Mouse (Mus musculus): ENCODE results near the gene Nkpd1.
"Not testable (repeated sequence)": the region's sequence is repeated elsewhere in the genome, so short reads cannot be mapped to it uniquely, and the experiment has no call there.

Nkpd1 gene

GRCm38 (mm10) chr7:19506969-19507611 lies 10.5 kb upstream of the Nkpd1 start:
- DNase-seq = peak; percentile 95

GRCm38 (mm10) chr7:19507612-19507981 lies 10.0 kb upstream of the Nkpd1 start:
- DNase-seq = no peak

GRCm38 (mm10) chr7:19508150-19508923 lies 9.3 kb upstream of the Nkpd1 start, which contains the start of the genes Bloc1s3 and Trappc6a:
TSS of gene Bloc1s3 (minus strand) at chr7:19508367.
TSS of gene Trappc6a (plus strand) at chr7:19508395.
- peak; percentile 100 for DNase-seq

- DNase-seq = peak; percentile 91
Measured at GRCm38 (mm10) chr7:19508924-19509568, 8.6 kb upstream of the Nkpd1 start.

- no peak for DNase-seq
Measured at GRCm38 (mm10) chr7:19509786-19510185, 7.9 kb upstream of the Nkpd1 start.

GRCm38 (mm10) chr7:19511934-19512333 lies 5.7 kb upstream of the Nkpd1 start:
- DNase-seq = not testable (repeated sequence)

- no peak for DNase-seq
Measured at GRCm38 (mm10) chr7:19512353-19512752, 5.3 kb upstream of the Nkpd1 start.

- DNase-seq = no peak
Measured at GRCm38 (mm10) chr7:19520032-19520431, 2.4 kb downstream of the Nkpd1 start.

GRCm38 (mm10) chr7:19523017-19523756 lies 5.5 kb downstream of the Nkpd1 start:
- no peak for DNase-seq

- peak; percentile 93 for DNase-seq
Measured at GRCm38 (mm10) chr7:19523757-19524419, 6.2 kb downstream of the Nkpd1 start.

- DNase-seq = no peak
Measured at GRCm38 (mm10) chr7:19524420-19525104, 6.9 kb downstream of the Nkpd1 start.

- no peak for DNase-seq
Measured at GRCm38 (mm10) chr7:19525105-19525481, 7.5 kb downstream of the Nkpd1 start.

- DNase-seq = no peak
Measured at GRCm38 (mm10) chr7:19531077-19531476, 13.4 kb downstream of the Nkpd1 start.

- DNase-seq = no peak
Measured at GRCm38 (mm10) chr7:19532240-19532639, 14.6 kb downstream of the Nkpd1 start.

GRCm38 (mm10) chr7:19534676-19535075 lies 17.0 kb downstream of the Nkpd1 start:
- no peak for DNase-seq

- DNase-seq = no peak
Measured at GRCm38 (mm10) chr7:19540771-19541566, 23.3 kb downstream of the Nkpd1 start.

GRCm38 (mm10) chr7:19541681-19542154 lies 24.1 kb downstream of the Nkpd1 start:
- no peak for DNase-seq

- DNase-seq = no peak
Measured at GRCm38 (mm10) chr7:19542155-19542691, 24.6 kb downstream of the Nkpd1 start.

- no peak for DNase-seq
Measured at GRCm38 (mm10) chr7:19543584-19543983, 25.9 kb downstream of the Nkpd1 start.

- peak; percentile 77 for DNase-seq
Measured at GRCm38 (mm10) chr7:19546007-19546406, 28.4 kb downstream of the Nkpd1 start.

All from heart, adult 11 months (tissue).